Mouse (Mus musculus): Measurements from ENCODE around the gene Timeless. TPM values are rescaled to one million over a fixed set of nuclear protein-coding genes. Genes with fewer than 3 reads are reported as not detected.

The Timeless gene
- polyA plus RNA-seq, 1 experiment from 2014 or later = 17.5 TPM

DNA sequence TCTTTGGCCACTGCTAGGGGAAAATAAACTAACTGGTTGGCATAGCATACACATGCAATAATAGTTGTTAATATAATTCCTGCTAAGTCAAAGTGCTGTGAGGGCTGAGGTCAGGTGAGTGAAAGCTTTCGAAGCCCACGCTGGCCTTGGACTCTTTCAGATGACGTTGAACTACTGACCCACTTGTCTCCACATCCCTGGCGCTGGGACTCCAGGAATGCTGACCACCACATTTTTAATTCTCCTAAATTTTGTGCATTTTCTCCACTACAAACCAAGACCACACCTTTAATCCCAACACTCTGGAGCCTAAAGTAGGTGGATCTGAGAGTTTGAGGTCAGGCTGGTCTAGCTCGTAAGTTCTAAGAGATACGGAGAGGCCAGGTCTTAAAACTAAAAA, 38.8 kb upstream of the Timeless start:
- no peaks in the 10 kb centered on the region for H3K27me3 ChIP-seq
- in situ Hi-C loops (cut with MboI; ENCODE audit: low pct_unique_long_range_greater_than_20kb) = loop anchor here (10.0 to 25.0 kb wide), 2 partner anchors 248 to 506 kb away; no protein-coding TSS in a partner anchor
- ATAC-seq (no peak), DNase-seq (ENCODE audit: low read depth, low spot score) (no peak)
- no peak for TF ChIP-seq CTCF (IDR thresholded peaks at IDR 0.05)
- POLR2A ChIA-PET = interaction anchor here (1.3 to 1.4 kb wide), 2 partner anchors 102 to 135 kb away, joined by 3 read pairs; partner anchors contain the start of gene Baz2a
- CTCF ChIA-PET = interaction anchor here (0.6 to 2.2 kb wide), 2 partner anchors 52 to 102 kb away, joined by 3 to 6 read pairs; partner anchors contain the start of gene Baz2a

DNA sequence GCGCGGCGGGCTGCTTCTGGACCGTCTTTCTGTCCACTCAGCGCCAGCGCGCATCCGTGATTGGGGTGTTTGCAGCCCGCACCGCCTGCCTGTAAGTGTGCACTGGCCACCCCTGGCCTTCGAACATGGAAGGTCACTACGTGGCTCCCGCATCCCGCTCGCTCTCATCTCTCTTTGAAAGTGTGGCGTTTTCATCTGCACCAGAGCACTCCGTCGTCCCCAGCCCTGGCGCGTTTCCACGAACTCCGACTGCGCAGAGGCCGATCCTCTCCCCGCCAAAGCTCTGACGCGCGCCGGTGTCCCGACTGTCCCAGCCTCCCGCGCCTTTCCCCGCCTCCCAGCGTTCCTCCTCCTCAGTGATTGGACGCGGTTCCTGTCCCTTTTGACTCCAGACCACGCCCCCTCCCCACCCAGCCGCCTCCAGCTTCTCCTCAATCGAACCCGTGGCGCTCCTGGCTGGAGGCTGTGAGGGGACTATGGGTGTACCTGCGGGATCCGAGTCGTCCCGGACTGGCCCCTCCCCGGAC, 37.8 kb upstream of the Timeless start, which contains the start of gene Gls2:
Gls2 (plus strand) TSS at position 434 of the 527 bp plus-strand sequence.
- TF ChIP-seq CTCF (IDR thresholded peaks at IDR 0.05) = no peak
- no peaks in the 10 kb centered on the region for H3K27me3 ChIP-seq
- CTCF ChIA-PET = interaction anchor here (1.9 kb wide), 1 partner anchor 52 kb away, joined by 4 read pairs; no protein-coding TSS in a partner anchor
- in situ Hi-C loops (cut with MboI; ENCODE audit: low pct_unique_long_range_greater_than_20kb) = loop anchor here (10.0 to 25.0 kb wide), 2 partner anchors 249 to 507 kb away; no protein-coding TSS in a partner anchor
- DNase-seq (ENCODE audit: low read depth, low spot score) (peak; percentile 49), ATAC-seq (peak; percentile 97)
- POLR2A ChIA-PET = interaction anchor here (1.3 to 1.7 kb wide), 2 partner anchors 18 to 136 kb away, joined by 3 to 4 read pairs; partner anchors contain the start of gene Spryd4

DNA sequence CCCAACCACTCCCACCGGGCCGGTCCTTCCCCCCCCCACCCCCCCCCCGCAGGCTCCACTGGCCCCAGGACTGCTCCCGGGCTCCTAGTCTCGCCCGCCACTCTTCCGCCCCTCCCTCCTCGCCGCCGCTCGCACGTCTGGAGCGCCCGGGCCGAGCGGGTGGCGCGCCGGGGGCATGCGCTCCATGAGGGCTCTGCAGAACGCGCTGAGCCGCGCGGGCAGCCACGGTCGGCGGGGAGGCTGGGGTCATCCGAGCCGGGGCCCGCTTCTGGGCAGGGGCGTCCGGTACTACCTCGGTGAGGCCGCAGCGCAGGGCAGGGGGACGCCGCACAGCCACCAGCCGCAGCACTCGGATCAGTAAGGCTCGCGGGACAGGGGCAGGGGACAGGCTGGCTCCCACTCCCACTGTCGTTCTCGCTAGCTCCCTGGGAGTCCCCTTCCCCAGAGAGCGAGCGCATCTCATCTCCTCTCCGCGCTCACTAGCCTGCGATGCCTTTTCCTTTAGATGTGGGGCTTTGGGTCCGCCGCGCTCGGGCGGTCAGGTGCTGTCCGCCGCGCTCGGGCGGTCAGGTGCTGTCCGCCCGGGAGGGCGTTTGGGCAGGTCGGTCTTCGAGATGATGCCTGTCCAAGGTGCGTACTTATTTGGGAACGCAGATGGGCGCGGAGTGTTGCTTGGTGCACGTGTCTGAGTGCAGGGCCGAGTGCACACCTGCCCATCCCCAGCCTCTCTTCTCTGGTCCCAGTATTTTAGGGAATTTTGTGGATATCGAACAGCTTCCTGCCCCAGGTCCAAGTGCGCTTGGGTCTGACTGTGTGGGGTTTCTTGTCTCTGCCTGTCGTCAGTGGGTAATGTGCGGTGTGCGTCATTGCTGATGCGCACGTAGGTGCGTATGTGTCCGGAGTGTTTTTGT, 37.1 kb upstream of the Timeless start:
- ATAC-seq = peak; percentile 89
- no peak for DNase-seq (ENCODE audit: low read depth, low spot score)
- CTCF ChIA-PET = interaction anchor here (1.9 kb wide), 1 partner anchor 53 kb away, joined by 4 read pairs; no protein-coding TSS in a partner anchor

DNA sequence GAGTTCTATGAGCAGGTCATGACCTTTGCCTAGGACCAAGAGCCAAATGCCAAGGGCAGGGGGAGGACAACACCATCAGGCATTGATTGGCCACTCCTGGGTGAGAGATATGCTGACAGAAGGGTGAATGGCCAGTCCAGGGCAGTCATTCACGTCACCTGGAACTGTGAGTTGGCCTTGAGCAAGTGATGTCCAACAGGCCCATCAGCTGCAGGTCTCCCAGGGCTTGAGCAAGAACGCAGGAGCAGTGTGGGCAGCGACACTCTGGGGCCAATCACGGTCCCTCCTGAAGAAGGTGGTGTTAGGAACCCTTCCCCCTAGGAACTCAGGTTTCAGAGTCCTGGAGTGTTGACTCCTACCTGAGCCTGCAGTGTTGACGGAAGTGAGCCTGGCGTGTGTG, 30.0 kb upstream of the Timeless start:
- no peak for DNase-seq (ENCODE audit: low read depth, low spot score)
- CTCF ChIA-PET = no interaction called here
- no peak for ATAC-seq
- in situ Hi-C loops (cut with MboI; ENCODE audit: low pct_unique_long_range_greater_than_20kb) = no loop called here
- no peak for TF ChIP-seq CTCF (IDR thresholded peaks at IDR 0.05)
- no peaks in the 10 kb centered on the region for H3K27me3 ChIP-seq
- POLR2A ChIA-PET = no interaction called here

More for the DNA sequence above, 37.1 kb upstream of the Timeless start:
- POLR2A ChIA-PET = interaction anchor here (0.7 to 1.7 kb wide), 3 partner anchors 15 to 367 kb away, joined by 3 to 4 read pairs (median 3); partner anchors contain the start of gene Spryd4
- H3K27me3 ChIP-seq = no peaks in the 10 kb centered on the region
- in situ Hi-C loops (cut with MboI; ENCODE audit: low pct_unique_long_range_greater_than_20kb) = loop anchor here (10.0 to 25.0 kb wide), 2 partner anchors 250 to 508 kb away; no protein-coding TSS in a partner anchor
- no peak for TF ChIP-seq CTCF (IDR thresholded peaks at IDR 0.05)

DNA sequence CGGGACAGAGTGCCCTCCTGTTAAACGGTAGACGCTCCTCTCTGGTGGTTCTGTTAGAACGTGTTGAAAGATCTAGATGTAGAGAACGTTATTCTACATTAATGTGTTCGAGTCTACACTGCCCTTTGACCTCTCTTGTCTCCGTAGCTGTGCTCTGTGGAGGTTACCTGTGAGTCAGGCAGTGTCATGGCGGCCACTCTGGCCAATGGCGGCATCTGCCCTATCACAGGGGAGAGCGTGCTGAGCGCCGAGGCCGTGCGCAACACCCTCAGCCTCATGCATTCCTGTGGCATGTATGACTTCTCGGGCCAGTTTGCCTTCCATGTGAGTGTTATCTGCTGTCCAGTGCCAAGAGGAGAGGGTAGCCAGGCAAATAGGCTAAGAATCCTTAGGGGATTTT, 26.9 kb upstream of the Timeless start:
- no peak for DNase-seq (ENCODE audit: low read depth, low spot score)
- POLR2A ChIA-PET = no interaction called here
- CTCF ChIA-PET = no interaction called here
- in situ Hi-C loops (cut with MboI; ENCODE audit: low pct_unique_long_range_greater_than_20kb) = no loop called here
- no peak for TF ChIP-seq CTCF (IDR thresholded peaks at IDR 0.05)
- H3K27me3 ChIP-seq = no peaks in the 10 kb centered on the region
- no peak for ATAC-seq

DNA sequence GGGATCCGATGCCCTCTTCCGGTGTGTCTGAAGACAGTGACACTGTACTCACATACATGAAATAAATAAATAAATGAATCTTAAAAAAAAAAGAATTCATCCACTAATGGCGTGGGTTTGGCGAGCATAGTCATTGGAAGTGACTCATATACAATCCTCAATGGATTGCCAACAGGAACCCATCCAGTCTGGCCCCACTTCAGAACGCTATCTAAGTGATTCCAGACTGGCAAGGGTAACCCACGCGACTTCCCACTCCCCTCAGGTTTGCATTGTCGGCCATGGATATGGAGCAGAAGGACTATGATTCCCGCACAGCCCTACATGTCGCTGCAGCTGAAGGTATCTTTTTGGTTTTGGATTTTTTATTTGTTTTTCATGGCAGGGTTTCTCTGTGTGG, 23.5 kb upstream of the Timeless start:
- in situ Hi-C loops (cut with MboI; ENCODE audit: low pct_unique_long_range_greater_than_20kb) = no loop called here
- ChIA-PET CTCF (no interaction called here), POLR2A (interaction anchor here (0.6 kb wide), 1 partner anchor 72 kb away, joined by 3 read pairs; no protein-coding TSS in a partner anchor)
- H3K27me3 ChIP-seq = peaks cover 3% of the 10 kb centered on the region
- TF ChIP-seq CTCF (IDR thresholded peaks at IDR 0.05) = no peak
- ATAC-seq (no peak), DNase-seq (ENCODE audit: low read depth, low spot score) (no peak)

DNA sequence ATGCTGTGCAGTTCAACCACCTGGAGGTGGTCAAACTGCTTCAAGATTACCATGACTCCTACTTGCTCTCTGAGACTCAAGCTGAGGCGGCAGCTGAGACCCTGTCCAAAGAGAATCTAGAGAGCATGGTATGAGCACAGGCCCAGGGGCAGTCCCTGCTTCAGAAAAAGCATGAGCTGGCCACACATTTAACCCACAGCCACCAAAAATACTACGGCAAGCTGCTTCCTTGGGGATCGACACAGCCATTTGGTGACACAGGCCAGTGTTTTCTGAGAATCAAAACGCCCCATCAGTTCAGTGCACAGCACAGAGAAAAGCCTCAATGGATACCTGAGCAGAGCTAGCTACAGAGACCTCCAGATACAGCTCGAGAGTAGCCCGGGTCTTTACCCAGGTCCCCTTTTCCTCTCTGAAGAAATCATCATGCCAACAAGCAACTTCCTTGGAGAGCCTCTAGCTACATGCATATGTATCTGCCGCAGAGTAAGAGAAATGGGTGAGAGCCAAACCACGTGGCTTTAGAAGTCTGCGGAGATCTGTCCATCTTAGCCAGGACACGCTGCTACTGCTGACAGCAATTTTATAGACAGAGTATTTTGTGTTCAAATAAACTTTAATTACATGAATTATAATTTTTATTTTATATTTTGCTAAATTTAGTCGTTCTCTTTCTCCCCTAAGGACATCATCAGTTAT, 22.4 kb upstream of the Timeless start:
- DNase-seq (ENCODE audit: low read depth, low spot score) (no peak), ATAC-seq (no peak)
- in situ Hi-C loops (cut with MboI; ENCODE audit: low pct_unique_long_range_greater_than_20kb) = loop anchor here (5.0 to 10.0 kb wide), 2 partner anchors 73 to 235 kb away; no protein-coding TSS in a partner anchor
- peaks cover 3% of the 10 kb centered on the region for H3K27me3 ChIP-seq
- ChIA-PET POLR2A (interaction anchor here (0.7 kb wide), 1 partner anchor 14 kb away, joined by 3 read pairs; no protein-coding TSS in a partner anchor), CTCF (interaction anchor here (1.1 to 4.7 kb wide), 2 partner anchors 23 to 75 kb away, joined by 4 to 14 read pairs; no protein-coding TSS in a partner anchor)
- TF ChIP-seq CTCF (IDR thresholded peaks at IDR 0.05) = no peak

DNA sequence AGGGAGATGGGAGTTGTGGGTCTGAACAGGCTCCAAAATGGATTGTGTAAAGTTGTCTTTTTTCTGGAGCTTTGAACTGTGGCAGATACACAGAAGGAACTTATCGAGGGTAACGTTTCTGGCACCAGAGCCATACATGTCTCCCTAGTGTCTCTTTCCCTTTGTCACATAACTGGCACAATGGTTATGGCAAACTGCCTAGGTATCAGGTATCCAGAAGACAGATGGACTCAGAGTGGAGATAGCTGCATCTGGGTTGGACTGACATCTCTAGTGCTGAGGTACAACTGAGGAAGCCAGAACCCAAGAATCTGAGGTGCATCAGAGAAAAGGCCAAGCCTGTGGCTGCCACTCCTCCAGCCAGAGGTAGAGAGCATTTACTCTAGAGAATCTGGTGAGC, 21.7 kb upstream of the Timeless start:
- ChIA-PET POLR2A (interaction anchor here (0.7 kb wide), 1 partner anchor 15 kb away, joined by 3 read pairs; no protein-coding TSS in a partner anchor), CTCF (interaction anchor here (1.1 to 4.7 kb wide), 2 partner anchors 22 to 74 kb away, joined by 4 to 14 read pairs; no protein-coding TSS in a partner anchor)
- TF ChIP-seq CTCF (IDR thresholded peaks at IDR 0.05) = no peak

DNA sequence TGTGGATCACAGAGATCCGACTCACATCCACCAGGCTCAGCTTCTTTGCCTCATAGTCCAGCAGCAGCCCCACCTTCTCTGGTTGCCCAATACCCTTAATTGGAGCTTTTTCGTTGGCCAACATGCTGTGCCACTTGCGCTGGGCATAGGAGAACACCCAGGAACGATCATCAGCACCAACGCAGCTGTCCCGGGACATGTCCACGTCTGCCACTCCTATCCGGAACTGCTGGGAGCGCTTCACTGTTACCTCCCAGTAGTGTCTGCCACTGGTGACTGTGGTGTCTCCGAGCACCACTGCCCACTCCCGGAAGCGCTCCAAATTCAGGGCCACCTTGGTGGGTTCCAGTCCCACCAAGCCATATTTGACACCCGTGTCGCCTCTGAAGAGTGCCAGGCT, 20.9 kb upstream of the Timeless start:
- TF ChIP-seq CTCF (IDR thresholded peaks at IDR 0.05) = no peak
- POLR2A ChIA-PET = interaction anchor here (0.8 kb wide), 1 partner anchor 127 kb away, joined by 3 read pairs; no protein-coding TSS in a partner anchor
- no peak for DNase-seq (ENCODE audit: low read depth, low spot score)
- H3K27me3 ChIP-seq = peaks cover 7% of the 10 kb centered on the region
- CTCF ChIA-PET = interaction anchor here (4.7 kb wide), 1 partner anchor 73 kb away, joined by 14 read pairs; no protein-coding TSS in a partner anchor
- in situ Hi-C loops (cut with MboI; ENCODE audit: low pct_unique_long_range_greater_than_20kb) = loop anchor here (5.0 to 10.0 kb wide), 2 partner anchors 71 to 234 kb away; no protein-coding TSS in a partner anchor
- ATAC-seq = peak; percentile 27

More for the DNA sequence above, 21.7 kb upstream of the Timeless start:
- in situ Hi-C loops (cut with MboI; ENCODE audit: low pct_unique_long_range_greater_than_20kb) = loop anchor here (5.0 to 10.0 kb wide), 2 partner anchors 72 to 235 kb away; no protein-coding TSS in a partner anchor
- no peak for DNase-seq (ENCODE audit: low read depth, low spot score)
- no peak for ATAC-seq
- peaks cover 7% of the 10 kb centered on the region for H3K27me3 ChIP-seq
